Mouse (Mus musculus) embryonic facial prominence, embryonic 15.5 days (tissue): Measurements from ENCODE around the gene Tspan31. TPM values are rescaled to one million over a fixed set of nuclear protein-coding genes. Genes with fewer than 3 reads are reported as not detected.
A peak's percentile ranks its signal among the peaks of the same experiment; 100 is the strongest.

Experiments used
- ATAC-seq: fragments of 200-750 bp; cut with Nextera tagmentation; 2 replicates; pipeline ENCODE4 v1.8.0; 2017; ENCODE audit warnings: low read depth, moderate TSS enrichment; ENCODE audit not compliant: insufficient number of reproducible peaks, low FRiP score, low TSS enrichment
- H3K27ac ChIP-seq: fragments of 300-500 bp; sonication (generic); replicated peaks from 2 replicates; pipeline ENCODE4 v1.5.1; 2015; ENCODE audit warnings: mild to moderate bottlenecking, inconsistent platforms
- H3K27me3 ChIP-seq: fragments of 300-500 bp; sonication (generic); 2 replicates; pipeline ENCODE4 v1.6.1; 2015; ENCODE audit warnings: inconsistent platforms
- H3K36me3 ChIP-seq: fragments of 300-500 bp; sonication (generic); 2 replicates; pipeline ENCODE4 v1.6.1; 2015; ENCODE audit warnings: mild to moderate bottlenecking, inconsistent platforms
- H3K4me1 ChIP-seq: fragments of 300-500 bp; sonication (generic); 2 replicates; pipeline ENCODE4 v1.6.1; 2015; ENCODE audit warnings: inconsistent platforms
- H3K4me2 ChIP-seq: fragments of 300-500 bp; sonication (generic); replicated peaks from 2 replicates; pipeline ENCODE4 v1.6.1; 2015; ENCODE audit warnings: mild to moderate bottlenecking, inconsistent platforms
- H3K4me3 ChIP-seq: fragments of 300-500 bp; sonication (generic); replicated peaks from 2 replicates; pipeline ENCODE4 v1.5.1; 2015; ENCODE audit warnings: mild to moderate bottlenecking, inconsistent platforms
- H3K9ac ChIP-seq: fragments of 300-500 bp; sonication (generic); 2 replicates; pipeline ENCODE4 v1.6.1; 2015; ENCODE audit warnings: inconsistent platforms
- H3K9me3 ChIP-seq: fragments of 300-500 bp; sonication (generic); replicated peaks from 2 replicates; pipeline ENCODE4 v1.6.1; 2016; ENCODE audit warnings: inconsistent platforms
- WGBS: fragments of 180-500 bp; shearing (Covaris S2); methylation state at CpG from one replicate; pipeline ENCODE4 v1.1.7; 2015; 5-methylcytosine and 5-hydroxymethylcytosine counted together
- polyA plus RNA-seq: library from polyadenylated mRNA; unstranded; fragments of >200 nt; fragmentation: Nextera tagmentation; extraction: Ambion mirVana; gene quantifications from 2 replicates; pipeline ENCODE4 v1.2.1, GENCODE M21; 2015

Tspan31 gene
- polyA plus RNA-seq, 1 experiment from 2014 or later, result 177 TPM

DNA sequence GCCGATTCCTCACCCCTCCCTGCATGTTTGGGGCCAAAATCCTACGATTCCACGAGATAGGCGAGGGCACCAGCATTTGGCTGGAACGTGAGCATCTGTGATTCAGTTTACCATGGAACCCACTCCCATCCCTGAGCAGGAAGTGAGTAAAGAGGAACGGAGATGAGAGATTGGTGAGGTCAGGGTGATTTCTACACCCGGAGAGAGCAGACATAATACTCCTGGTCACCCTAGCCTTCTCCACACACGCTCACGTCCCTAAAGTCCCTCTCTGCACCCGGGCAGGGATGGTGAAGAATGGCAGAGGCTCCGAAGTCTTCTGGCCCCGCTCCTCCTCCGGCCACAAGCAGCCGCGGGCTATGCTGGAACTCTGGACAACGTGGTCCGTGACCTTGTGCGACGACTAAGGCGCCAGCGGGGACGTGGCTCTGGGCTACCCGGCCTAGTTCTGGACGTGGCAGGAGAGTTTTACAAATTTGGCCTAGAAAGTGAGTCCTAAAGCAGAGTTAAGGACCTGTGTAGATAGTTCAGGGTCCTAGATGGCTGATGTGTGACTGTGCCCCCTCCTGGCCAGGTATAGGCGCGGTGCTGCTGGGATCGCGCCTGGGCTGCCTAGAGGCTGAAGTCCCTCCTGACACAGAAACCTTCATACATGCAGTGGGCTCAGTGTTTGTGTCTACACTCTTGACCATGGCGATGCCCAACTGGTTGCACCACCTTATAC, 20.5 kb downstream of the Tspan31 start:
- no peaks in the 10 kb centered on the region for H3K9me3 ChIP-seq
- H3K4me1 ChIP-seq, result peaks cover 20% of the 10 kb centered on the region
- H3K4me3 ChIP-seq, result peak overlapping the region; percentile 19
- H3K36me3 ChIP-seq, result peaks cover 6% of the 10 kb centered on the region
- H3K27ac ChIP-seq, result no peak overlapping the region
- no peak overlapping the region for H3K9ac ChIP-seq
- ATAC-seq, result no peak
- H3K4me2 ChIP-seq, result peak overlapping the region; percentile 36
- 3% methylated on average over 29 of the region's 29 CpGs for WGBS
- peaks cover 55% of the 10 kb centered on the region for H3K27me3 ChIP-seq

DNA sequence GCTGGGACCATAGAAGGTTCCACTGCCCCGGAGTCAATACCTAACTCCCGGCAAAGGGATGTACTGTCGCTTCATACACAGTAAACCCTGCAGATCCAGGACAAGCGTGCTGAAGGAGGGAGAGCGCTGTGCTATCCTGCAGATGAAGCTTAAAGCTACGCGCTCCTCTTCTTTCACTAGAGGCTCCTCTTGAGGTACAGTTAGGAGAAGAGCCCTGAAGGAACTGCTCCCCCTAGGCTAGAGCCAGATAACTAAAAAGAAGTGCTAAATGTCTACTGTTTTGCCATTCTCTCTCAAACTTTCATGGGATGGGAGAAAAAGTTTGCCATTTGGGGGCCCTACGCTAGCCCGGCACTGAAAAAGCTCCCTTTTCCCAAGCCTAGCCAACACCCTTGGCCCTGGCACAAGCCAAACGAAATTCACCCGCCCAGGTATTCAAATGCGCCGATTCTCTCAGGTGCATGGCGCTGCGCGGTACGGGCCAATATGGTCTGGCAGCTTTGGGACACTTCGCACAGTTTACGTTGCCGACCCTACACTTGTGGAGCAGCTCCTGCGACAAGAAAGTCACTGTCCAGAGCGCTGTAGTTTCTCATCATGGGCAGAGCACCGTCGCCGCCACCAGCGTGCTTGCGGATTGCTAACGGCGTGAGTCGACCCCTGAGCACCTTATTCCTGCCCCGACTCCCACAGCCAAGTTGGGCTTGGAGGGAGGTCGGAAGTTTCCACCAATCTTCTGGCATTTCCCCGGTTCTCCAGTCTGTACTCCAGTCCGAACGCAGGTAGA, 21.3 kb downstream of the Tspan31 start:
- Histone ChIP-seq H3K36me3 (peaks cover 7% of the 10 kb centered on the region), H3K4me3 (peak overlapping the region; percentile 19), H3K27ac (no peak overlapping the region), H3K4me1 (peaks cover 20% of the 10 kb centered on the region), H3K9me3 (no peaks in the 10 kb centered on the region), H3K4me2 (peak overlapping the region; percentile 36), H3K9ac (no peak overlapping the region), H3K27me3 (peaks cover 55% of the 10 kb centered on the region)
- ATAC-seq, result no peak
- 4% methylated on average over 35 of the region's 35 CpGs for WGBS

DNA sequence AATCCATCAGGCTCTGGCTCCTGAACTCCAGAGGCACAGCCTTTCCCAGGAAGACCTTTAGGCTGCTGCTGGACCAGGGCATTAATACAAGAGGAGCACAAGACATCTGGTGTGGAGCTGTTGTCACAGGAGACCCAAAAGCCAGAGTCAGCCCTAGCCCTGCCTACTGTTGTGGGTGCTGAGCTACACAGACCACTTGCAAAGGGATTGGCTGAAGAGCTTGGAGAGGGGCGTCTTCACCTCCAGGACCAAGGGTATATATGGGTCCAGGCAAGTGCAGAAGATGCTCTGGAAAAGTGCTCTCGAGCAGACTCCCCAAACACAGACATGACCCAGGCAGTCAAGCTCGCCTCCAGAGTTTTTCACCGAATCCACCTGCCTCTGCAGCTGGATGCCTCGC, 22.1 kb downstream of the Tspan31 start, which contains the start of gene Cyp27b1:
Gene Cyp27b1 (plus strand): TSS at position 297 of the 400 bp plus-strand sequence.
- H3K27ac ChIP-seq, result no peak within 1 kb of the TSS
- H3K4me2 ChIP-seq, result peak within 1 kb of the TSS; percentile 36
- H3K4me1 ChIP-seq, result peaks cover 23% of the 10 kb centered on the region
- peaks cover 55% of the 10 kb centered on the region for H3K27me3 ChIP-seq
- H3K4me3 ChIP-seq, result peak within 1 kb of the TSS; percentile 19
- peaks cover 14% of the 10 kb centered on the region for H3K36me3 ChIP-seq
- H3K9me3 ChIP-seq, result no peaks in the 10 kb centered on the region
- 25% methylated on average over 5 of the region's 5 CpGs for WGBS
- H3K9ac ChIP-seq, result no peak within 1 kb of the TSS
- no peak for ATAC-seq

DNA sequence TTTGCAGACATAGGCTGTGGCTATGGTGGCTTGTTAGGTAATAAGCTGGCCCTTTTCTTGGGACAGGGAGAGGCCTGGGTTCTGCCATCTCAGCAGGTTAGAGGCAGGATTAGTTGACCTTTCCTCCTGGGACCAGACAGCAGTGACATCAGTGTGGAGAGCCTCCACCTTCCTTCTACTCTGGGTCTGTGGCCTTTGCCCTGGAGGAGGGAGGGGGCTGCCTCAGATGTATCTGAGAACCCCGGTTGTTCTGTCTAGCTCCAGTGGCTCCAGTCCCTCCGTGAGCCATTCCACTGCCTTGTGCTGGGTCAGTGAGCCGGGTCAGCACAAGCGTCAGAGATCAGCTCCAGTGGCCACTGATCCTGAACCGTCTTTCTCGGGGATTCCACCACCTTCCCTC, 26.9 kb downstream of the Tspan31 start:
- WGBS, result 89% methylated on average over 6 of the region's 6 CpGs
- H3K27ac ChIP-seq, result no peak overlapping the region
- peaks cover 25% of the 10 kb centered on the region for H3K4me1 ChIP-seq
- no peaks in the 10 kb centered on the region for H3K9me3 ChIP-seq
- H3K27me3 ChIP-seq, result peaks cover 15% of the 10 kb centered on the region
- no peak for ATAC-seq
- H3K9ac ChIP-seq, result no peak overlapping the region
- 0 out of 2 replicates have a peak overlapping the region, but pooled peaks have one; percentile 89 for H3K4me3 ChIP-seq
- peaks cover 14% of the 10 kb centered on the region for H3K36me3 ChIP-seq
- H3K4me2 ChIP-seq, result no peak overlapping the region

DNA sequence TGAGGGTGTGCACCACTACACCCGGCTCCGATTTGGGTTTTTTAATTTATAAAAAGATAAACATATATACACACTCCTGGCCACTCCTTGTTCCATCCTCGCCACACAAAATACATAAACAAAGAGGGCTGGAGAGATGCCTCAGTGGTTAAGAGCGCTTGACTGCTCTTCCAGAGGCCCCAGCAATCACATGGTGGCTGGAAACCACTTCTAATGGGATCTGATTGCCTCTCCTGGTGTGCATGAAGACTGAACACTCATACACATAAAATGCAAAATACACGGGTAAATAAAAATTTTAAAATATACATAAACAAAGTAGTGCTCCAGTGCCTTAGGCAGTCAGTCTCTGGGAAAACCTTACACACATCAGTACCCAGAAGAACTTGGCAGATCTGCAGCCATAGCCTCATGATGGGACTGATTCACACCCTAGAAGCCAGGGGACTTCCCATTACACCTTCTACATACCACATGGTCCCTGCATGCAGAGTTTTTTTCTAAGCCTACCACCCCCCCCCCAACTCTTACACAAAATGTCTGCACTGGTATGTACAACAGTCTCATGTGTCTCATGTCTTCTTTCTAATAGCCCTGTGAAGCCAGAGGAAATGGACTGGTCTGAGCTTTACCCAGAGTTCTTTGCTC, 27.5 kb downstream of the Tspan31 start:
- H3K9me3 ChIP-seq, result no peaks in the 10 kb centered on the region
- H3K27me3 ChIP-seq, result peaks cover 9% of the 10 kb centered on the region
- peak overlapping the region; percentile 97 for H3K4me2 ChIP-seq
- ATAC-seq, result no peak
- peaks cover 23% of the 10 kb centered on the region for H3K4me1 ChIP-seq
- peaks cover 14% of the 10 kb centered on the region for H3K36me3 ChIP-seq
- H3K4me3 ChIP-seq, result peak overlapping the region; percentile 89
- H3K27ac ChIP-seq, result peak overlapping the region; percentile 90
- 14% methylated on average over 5 of the region's 5 CpGs for WGBS
- peak overlapping the region; percentile 77 for H3K9ac ChIP-seq

DNA sequence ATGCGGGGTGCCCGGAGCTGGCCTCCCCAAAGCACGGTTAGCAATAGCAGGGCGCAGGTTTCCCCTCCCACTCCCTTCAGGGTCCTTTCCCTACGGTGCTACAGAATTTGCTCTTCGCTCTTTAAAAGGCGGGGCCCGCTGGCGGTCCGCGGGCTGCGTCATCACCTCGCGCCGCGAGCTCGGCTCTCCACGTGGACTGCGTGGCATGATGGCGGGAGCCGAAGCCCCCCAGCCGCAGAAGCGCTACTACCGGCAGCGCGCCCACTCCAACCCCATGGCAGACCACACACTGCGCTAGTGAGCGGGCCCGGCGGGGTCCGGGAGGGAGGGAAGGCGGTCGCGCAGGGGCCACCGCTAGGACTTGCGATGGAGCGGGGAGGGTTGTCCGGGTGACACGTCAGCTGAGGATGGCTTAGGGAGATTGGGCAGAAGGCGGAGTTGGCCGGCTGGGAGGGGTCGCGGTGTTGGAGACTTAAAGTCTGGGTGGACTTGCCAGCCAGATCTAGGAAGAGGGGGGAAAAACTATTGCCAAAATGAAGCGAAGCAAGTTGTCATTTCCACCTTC, 28.2 kb downstream of the Tspan31 start:
- under 1% methylated on average over 44 of the region's 44 CpGs for WGBS
- H3K36me3 ChIP-seq, result peaks cover 14% of the 10 kb centered on the region
- peak overlapping the region; percentile 97 for H3K4me2 ChIP-seq
- H3K9ac ChIP-seq, result peak overlapping the region; percentile 77
- peak overlapping the region; percentile 90 for H3K27ac ChIP-seq
- peaks cover 2% of the 10 kb centered on the region; the same call in 1 of the 2 replicates for H3K27me3 ChIP-seq
- H3K4me3 ChIP-seq, result peak overlapping the region; percentile 89
- peaks cover 23% of the 10 kb centered on the region for H3K4me1 ChIP-seq
- no peaks in the 10 kb centered on the region for H3K9me3 ChIP-seq
- ATAC-seq, result peak; percentile 86

DNA sequence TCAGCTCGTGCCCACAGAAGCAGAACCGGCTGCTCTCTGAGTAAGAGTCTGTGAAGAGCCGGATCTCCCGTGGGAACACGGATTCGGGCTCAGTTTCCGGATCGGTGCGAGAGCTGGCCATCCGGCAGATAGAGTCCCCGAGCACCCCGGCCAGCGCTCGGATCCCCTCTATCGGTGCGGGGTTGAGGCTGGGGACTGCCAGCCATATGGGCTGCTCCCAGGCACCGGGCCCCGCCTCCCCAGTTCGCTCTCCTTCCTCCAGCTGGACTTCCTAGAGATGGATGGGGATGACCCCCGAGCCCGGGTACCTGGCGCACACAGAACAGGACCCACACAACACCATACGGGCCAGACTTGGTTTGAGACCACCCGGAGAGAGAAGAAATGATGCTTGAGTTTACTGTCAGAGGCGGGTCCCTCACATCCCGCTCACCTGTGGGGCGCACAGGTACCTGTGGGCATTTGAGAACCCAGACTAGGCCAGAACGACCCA, 28.7 kb downstream of the Tspan31 start, which contains the start of the genes Mettl1 and Eef1akmt3:
Gene Mettl1 (plus strand): TSS at position 141 of the 493 bp plus-strand sequence.
Gene Eef1akmt3 (minus strand): TSS at position 240 of the 493 bp plus-strand sequence.
- Histone ChIP-seq H3K9ac (peak within 1 kb of the TSS; percentile 77), H3K9me3 (no peaks in the 10 kb centered on the region), H3K27me3 (no peaks in the 10 kb centered on the region), H3K27ac (peak within 1 kb of the TSS; percentile 90), H3K36me3 (peaks cover 14% of the 10 kb centered on the region), H3K4me2 (peak within 1 kb of the TSS; percentile 97), H3K4me3 (peak within 1 kb of the TSS; percentile 89), H3K4me1 (peaks cover 23% of the 10 kb centered on the region)
- ATAC-seq, result peak; percentile 76
- under 1% methylated on average over 28 of the region's 28 CpGs for WGBS

DNA sequence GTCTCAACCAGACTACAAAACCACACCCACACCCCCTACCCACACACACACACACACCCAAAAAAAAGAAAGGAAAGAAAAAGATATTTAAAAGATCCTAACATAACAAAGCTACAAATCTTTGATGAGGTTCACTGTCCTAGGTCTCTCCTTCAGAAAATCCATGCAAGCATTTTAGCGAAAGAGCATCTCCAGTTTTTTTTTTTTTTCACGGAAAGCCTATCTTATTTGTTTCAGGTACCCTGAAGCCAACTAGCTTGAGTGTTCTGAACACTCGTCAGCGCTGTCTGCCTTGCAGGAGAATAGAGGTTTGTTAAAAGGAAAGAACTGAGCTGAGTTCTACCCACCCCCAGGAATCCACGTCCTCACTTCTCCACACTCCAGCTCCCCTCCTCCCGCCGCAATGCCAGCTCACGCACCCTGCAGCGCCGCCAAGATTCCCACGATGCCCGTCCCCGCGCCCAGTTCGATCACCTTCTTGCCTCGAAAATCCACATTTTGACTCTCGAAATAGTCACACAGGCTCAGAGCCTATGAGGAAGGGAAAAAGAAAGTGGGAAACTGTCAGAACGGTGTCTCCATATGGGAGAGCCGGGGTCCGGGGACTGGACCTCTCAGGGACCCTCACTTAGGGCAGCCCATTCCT, 29.4 kb downstream of the Tspan31 start:
- H3K4me3 ChIP-seq, result peak overlapping the region; percentile 89
- H3K4me1 ChIP-seq, result peaks cover 23% of the 10 kb centered on the region
- under 1% methylated on average over 20 of the region's 20 CpGs for WGBS
- H3K4me2 ChIP-seq, result peak overlapping the region; percentile 97
- no peak; the same call in 1 of the 2 replicates for ATAC-seq
- H3K36me3 ChIP-seq, result peaks cover 14% of the 10 kb centered on the region
- H3K27ac ChIP-seq, result peak overlapping the region; percentile 90
- H3K27me3 ChIP-seq, result no peaks in the 10 kb centered on the region
- peak overlapping the region; percentile 77 for H3K9ac ChIP-seq
- no peaks in the 10 kb centered on the region for H3K9me3 ChIP-seq

DNA sequence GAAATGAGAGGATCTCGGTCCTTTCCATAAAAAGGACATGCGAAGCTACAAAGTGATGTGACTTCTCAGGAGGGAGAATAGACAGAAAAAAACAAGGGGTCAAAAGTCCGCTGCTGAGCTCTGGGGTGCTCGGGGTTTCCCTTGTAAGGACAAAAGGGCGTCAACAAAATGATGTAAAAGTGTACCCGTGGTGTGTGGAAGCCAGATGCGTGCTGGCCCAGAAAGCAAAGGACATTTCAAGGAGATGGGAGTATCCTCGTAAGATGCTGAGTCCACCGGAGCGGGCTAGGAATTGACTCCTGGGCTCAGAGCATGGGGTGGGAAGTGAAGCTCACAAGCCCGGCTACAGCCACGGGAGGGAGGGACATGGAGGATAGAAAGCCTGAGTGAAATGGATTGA, 32.4 kb downstream of the Tspan31 start:
- H3K27me3 ChIP-seq, result no peaks in the 10 kb centered on the region
- no peak overlapping the region for H3K9ac ChIP-seq
- no peak overlapping the region for H3K27ac ChIP-seq
- H3K9me3 ChIP-seq, result no peaks in the 10 kb centered on the region
- 77% methylated on average over 12 of the region's 12 CpGs for WGBS
- peaks cover 17% of the 10 kb centered on the region for H3K4me1 ChIP-seq
- H3K4me3 ChIP-seq, result no peak overlapping the region
- H3K36me3 ChIP-seq, result no peaks in the 10 kb centered on the region
- no peak for ATAC-seq
- H3K4me2 ChIP-seq, result no peak overlapping the region

DNA sequence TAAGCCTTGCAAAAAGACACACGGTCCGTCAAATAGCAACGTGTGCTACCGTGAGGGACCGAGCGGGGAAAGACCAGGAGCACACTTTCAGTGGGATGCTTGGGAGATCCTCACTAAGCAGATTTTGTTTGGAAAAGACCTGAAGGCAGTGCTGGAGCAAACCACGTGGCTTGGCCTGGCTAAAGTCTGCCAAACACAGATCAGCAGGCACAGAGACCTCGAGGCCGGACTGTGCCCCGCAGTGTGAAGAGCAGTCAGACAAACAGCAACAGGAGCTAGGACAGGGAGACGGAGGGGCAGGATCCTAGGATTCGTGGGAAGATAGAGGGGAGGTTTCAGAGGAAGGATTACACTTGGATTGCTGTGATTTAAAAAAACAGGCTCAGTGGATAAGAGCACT, 33.8 kb downstream of the Tspan31 start:
- Histone ChIP-seq H3K4me3 (no peak overlapping the region), H3K4me1 (peaks cover 14% of the 10 kb centered on the region; the same call in 1 of the 2 replicates), H3K27me3 (no peaks in the 10 kb centered on the region), H3K27ac (no peak overlapping the region), H3K9ac (no peak overlapping the region), H3K4me2 (no peak overlapping the region), H3K9me3 (no peaks in the 10 kb centered on the region), H3K36me3 (no peaks in the 10 kb centered on the region)
- 78% methylated on average over 12 of the region's 12 CpGs for WGBS
- no peak for ATAC-seq
